Mouse (Mus musculus): Measurements from ENCODE around the gene Ybx1.

DNA sequence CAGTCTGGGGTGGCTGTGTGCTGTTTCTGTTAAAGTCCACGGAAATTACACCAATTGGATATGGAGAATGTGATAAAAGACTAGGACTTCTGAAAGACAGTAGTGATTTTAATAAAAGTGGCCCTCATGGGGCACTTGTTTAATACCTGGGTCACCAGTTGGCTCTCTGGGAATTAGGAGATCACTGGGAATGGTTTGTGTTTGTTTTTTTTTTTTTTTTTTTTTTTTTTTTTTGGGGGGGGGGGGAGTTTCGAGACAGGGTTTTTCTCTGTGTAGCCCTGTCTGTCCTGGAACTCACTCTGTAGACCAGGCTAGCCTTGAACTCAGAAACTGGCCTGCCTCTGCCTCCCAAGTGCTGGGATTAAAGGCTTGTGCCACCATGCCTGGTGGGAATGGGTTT, 18.7 kb downstream of the Ybx1 start:
- TF ChIP-seq CTCF (IDR thresholded peaks at IDR 0.05): no peak
- TF ChIP-seq EP300 (IDR thresholded peaks at IDR 0.05): no peak

Data from lung, postnatal 0 days (tissue).